Mouse (Mus musculus) thymus, adult 2 months (tissue): ENCODE data around the gene Bmpr2.

Source experiments
- CTCF ChIP-seq: fragments of 200-500 bp; IDR thresholded peaks from 2 replicates; pipeline ENCODE4 v1.5.1; 2012; ENCODE audit warnings: mild to moderate bottlenecking, control low read depth, low read length, moderate library complexity, borderline replicate concordance; ENCODE audit not compliant: control insufficient read depth, poor library complexity, insufficient read depth; ENCODE audit errors: extremely low read depth
- POLR2A ChIP-seq: fragments of 200-500 bp; IDR thresholded peaks from 2 replicates; pipeline ENCODE4 v1.6.1; 2012; ENCODE audit warnings: mild to moderate bottlenecking, low read length, control low read depth, moderate library complexity; ENCODE audit not compliant: control insufficient read depth, poor library complexity, insufficient read depth; ENCODE audit errors: extremely low read depth

DNA sequence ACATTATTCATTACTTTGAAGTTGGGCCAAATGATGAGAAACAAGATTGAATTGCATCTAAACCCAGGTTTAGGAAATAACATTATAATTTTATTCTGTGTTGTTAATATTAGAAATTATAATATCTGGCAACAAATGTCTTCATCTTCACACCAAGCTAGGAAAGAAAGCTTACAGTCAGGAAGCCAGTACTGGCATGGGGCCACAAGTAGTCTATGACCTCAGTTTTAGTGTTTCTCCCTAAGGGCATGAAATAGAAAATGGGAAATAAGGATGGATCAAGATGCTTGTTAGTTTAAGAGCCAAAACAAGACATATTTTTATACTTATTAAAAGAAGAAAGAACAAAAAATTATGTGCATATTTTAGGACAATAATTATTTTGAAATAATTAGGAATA is 62.2 kb downstream of the Bmpr2 start:
- TF ChIP-seq CTCF (no peak), POLR2A (no peak)
